Mouse (Mus musculus) olfactory bulb, adult 2 months (tissue): ENCODE results near the gene Cybrd1.

ENCODE experiments used
- CTCF ChIP-seq: fragments of 200-500 bp; IDR thresholded peaks from 2 replicates; pipeline ENCODE4 v1.5.1; 2012; ENCODE audit warnings: low read depth, mild to moderate bottlenecking, low read length, moderate library complexity; ENCODE audit not compliant: insufficient read depth
- POLR2A ChIP-seq: fragments of 200-500 bp; IDR thresholded peaks from 2 replicates; pipeline ENCODE4 v1.6.1; 2012; ENCODE audit warnings: mild to moderate bottlenecking, low read depth, low read length, moderate library complexity; ENCODE audit not compliant: insufficient read depth

DNA sequence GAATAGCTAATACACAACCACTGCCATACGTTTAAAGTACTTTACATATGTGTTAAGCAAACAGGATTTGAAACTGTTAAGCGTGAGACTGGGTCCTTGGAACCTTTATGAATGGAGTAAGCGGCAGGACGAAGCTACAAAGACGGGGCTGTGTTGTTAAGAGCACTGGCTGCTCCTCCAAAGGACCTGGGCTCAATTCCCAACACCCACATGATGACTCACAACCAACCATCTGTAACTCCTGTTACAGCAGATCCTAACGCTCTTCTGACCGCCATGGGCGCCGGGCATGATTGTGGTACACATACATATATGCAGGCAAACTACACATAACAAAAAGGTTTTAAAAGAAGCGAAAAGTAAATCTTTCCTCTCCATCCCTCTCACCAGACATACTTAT lies 3.1 kb downstream of the Cybrd1 start:
- TF ChIP-seq CTCF (no peak), POLR2A (no peak)
